Mouse (Mus musculus): ENCODE measurements at regions not wholly inside any gene's neighbourhood (a gene's known extent, or its start where the extent isn't known, plus 50 kb on each side); places are given as distances from the start of the nearest gene placed in this dataset.

DNA sequence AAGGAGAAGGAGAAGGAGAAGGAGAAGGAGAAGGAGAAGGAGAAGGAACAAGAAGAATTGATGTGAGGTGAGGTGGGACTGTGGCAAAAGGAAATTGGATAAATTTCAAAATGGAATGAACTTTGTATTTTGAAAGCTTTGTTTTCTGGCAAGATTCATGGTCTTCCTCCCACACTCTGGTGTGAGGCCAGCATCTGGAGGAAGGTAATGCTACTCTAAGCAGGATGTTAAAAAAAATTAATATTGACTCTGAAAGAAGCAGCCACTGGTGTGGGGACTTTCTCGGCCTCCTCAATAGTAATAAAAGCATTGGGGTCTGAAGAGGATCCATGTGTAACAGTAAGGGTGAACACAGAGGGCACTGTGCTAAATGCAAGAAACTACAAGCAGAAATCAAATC, 59.4 kb upstream of the Cyp1b1 start:
- dilution Hi-C loops (cut with MboI; ENCODE audit: extremely low pct_ligation_motif_present, extremely low pct_unique_long_range_greater_than_20kb, low sequenced_read_pairs) (no loop called here), in situ Hi-C loops (cut with MboI; ENCODE audit: low pct_ligation_motif_present, low pct_unique_long_range_greater_than_20kb, low sequenced_read_pairs) (no loop called here)
- TF ChIP-seq CTCF (conservative IDR thresholded peaks at IDR 0.05 in 1 of 2, IDR thresholded peaks at IDR 0.05 in 1 of 2; ENCODE audit: low read depth in 2 of 2, low read length in 2 of 2) = no peak
- TF ChIP-seq BHLHE40 (IDR thresholded peaks at IDR 0.05; ENCODE audit: low read depth, low read length) = no peak
- no peak for TF ChIP-seq RCOR1 (conservative IDR thresholded peaks at IDR 0.05; ENCODE audit: low read depth, low read length)
- no peak for TF ChIP-seq JUND (conservative IDR thresholded peaks at IDR 0.05; ENCODE audit: low read depth, low read length)
- no peak for TF ChIP-seq TBP (conservative IDR thresholded peaks at IDR 0.05; ENCODE audit: low read depth, low read length)
- no peak for TF ChIP-seq HCFC1 (IDR thresholded peaks at IDR 0.05; ENCODE audit: low read depth, low read length)
- no peak for TF ChIP-seq IRF4 (IDR thresholded peaks at IDR 0.05; ENCODE audit: low read depth, low read length)
- TF ChIP-seq MAZ (IDR thresholded peaks at IDR 0.05; ENCODE audit: low read depth, low read length) = no peak
- no peak for TF ChIP-seq CHD2 (IDR thresholded peaks at IDR 0.05; ENCODE audit: low read length)
- TF ChIP-seq SMC3 (IDR thresholded peaks at IDR 0.05; ENCODE audit: low read depth, low read length) = no peak
- TF ChIP-seq SIN3A (IDR thresholded peaks at IDR 0.05; ENCODE audit: low read length) = no peak
- Histone ChIP-seq H3K27me3 (replicated peaks) (no peaks in the 10 kb centered on the region), H3K4me3 (replicated peaks in 1 of 3; ENCODE audit: low read depth in 2 of 3, low read length in 2 of 3, poor library complexity in 1 of 3) (no peak overlapping the region), H3K4me1 (ENCODE audit: control insufficient read depth in 1 of 2, insufficient read depth in 2 of 2) (peaks cover 0 to 3% of the 10 kb centered on the region in 2 experiments; a peak in 1 of 4 replicates), H3K36me3 (replicated peaks in 1 of 2; ENCODE audit: control insufficient read depth in 1 of 2, insufficient read depth in 1 of 2, low read length in 1 of 2) (no peaks in the 10 kb centered on the region), H3K27ac (ENCODE audit: insufficient read depth, low read depth) (no peak overlapping the region), H3K9ac (ENCODE audit: insufficient read depth, low read depth) (no peak overlapping the region), H3K4me2 (ENCODE audit: insufficient read depth, low read depth, poor library complexity, severe bottlenecking) (no peak overlapping the region), H3K79me2 (replicated peaks; ENCODE audit: control insufficient read depth, extremely low read depth, insufficient read depth, poor library complexity, severe bottlenecking) (no peaks in the 10 kb centered on the region), H3K9me3 (replicated peaks; ENCODE audit: low read length) (no peaks in the 10 kb centered on the region)
- DNase-seq (ENCODE audit: extremely low read depth) = no peak

DNA sequence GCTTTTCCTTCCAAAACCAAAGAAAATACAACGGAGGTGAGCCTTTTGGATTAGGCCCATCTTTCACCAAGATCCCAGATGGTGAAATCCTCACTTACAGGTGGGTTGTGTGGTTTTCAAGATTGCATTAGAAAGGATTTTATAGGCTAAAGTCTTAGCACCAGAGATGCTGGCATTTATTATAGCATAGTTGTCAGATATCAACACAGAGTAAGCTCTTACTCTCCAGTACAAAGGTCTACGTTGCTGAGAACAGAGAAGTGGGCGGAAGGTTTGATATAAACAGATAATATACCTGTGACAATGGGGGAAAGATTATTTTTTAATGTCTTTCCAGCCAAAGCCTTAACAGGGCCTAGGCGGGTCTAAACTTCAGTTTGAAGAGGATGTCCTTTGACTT, 57.4 kb upstream of the Cyp1b1 start:
- H3K4me3 ChIP-seq (replicated peaks in 1 of 3; ENCODE audit: low read depth in 2 of 3, low read length in 2 of 3, poor library complexity in 1 of 3) = no peak overlapping the region
- TF ChIP-seq GABPA (IDR thresholded peaks at IDR 0.05; ENCODE audit: insufficient replicate concordance, low read depth, low read length) = no peak
- no peak for TF ChIP-seq MXI1 (IDR thresholded peaks at IDR 0.05; ENCODE audit: low read depth, low read length)
- TF ChIP-seq RAD21 (IDR thresholded peaks at IDR 0.05; ENCODE audit: low read depth, low read length) = no peak
- no peak for TF ChIP-seq RCOR1 (conservative IDR thresholded peaks at IDR 0.05; ENCODE audit: low read depth, low read length)
- no peak for TF ChIP-seq E2F4 (IDR thresholded peaks at IDR 0.05; ENCODE audit: insufficient replicate concordance, low read depth, low read length)
- TF ChIP-seq HCFC1 (IDR thresholded peaks at IDR 0.05; ENCODE audit: low read depth, low read length) = no peak
- TF ChIP-seq ZNF384 (IDR thresholded peaks at IDR 0.05; ENCODE audit: low read depth, low read length) = no peak
- no peak for TF ChIP-seq TCF12 (IDR thresholded peaks at IDR 0.05; ENCODE audit: low read depth, low read length)
- no peak for TF ChIP-seq SMC3 (IDR thresholded peaks at IDR 0.05; ENCODE audit: low read depth, low read length)
- no peak for TF ChIP-seq CHD2 (IDR thresholded peaks at IDR 0.05; ENCODE audit: low read length)
- TF ChIP-seq IRF4 (IDR thresholded peaks at IDR 0.05; ENCODE audit: low read depth, low read length) = no peak
- no peak for TF ChIP-seq ELF1 (IDR thresholded peaks at IDR 0.05; ENCODE audit: low read depth, low read length)
- TF ChIP-seq UBTF (IDR thresholded peaks at IDR 0.05; ENCODE audit: low read depth, low read length) = no peak
- TF ChIP-seq USF2 (conservative IDR thresholded peaks at IDR 0.05; ENCODE audit: low read depth, low read length) = no peak
- TF ChIP-seq POLR2A (IDR thresholded peaks at IDR 0.05; ENCODE audit: low read depth, low read length) = no peak
- no peak for TF ChIP-seq PAX5 (IDR thresholded peaks at IDR 0.05; ENCODE audit: low read length)
- TF ChIP-seq MAZ (IDR thresholded peaks at IDR 0.05; ENCODE audit: low read depth, low read length) = no peak
- TF ChIP-seq EP300 (IDR thresholded peaks at IDR 0.05; ENCODE audit: low read length) = no peak
- TF ChIP-seq JUN (IDR thresholded peaks at IDR 0.05; ENCODE audit: insufficient read depth, low read depth, low read length) = no peak
- no peak for DNase-seq (ENCODE audit: extremely low read depth)
- no peaks in the 10 kb centered on the region for H3K27me3 ChIP-seq (replicated peaks)
- in situ Hi-C loops (cut with MboI; ENCODE audit: low pct_ligation_motif_present, low pct_unique_long_range_greater_than_20kb, low sequenced_read_pairs) (no loop called here), dilution Hi-C loops (cut with MboI; ENCODE audit: extremely low pct_ligation_motif_present, extremely low pct_unique_long_range_greater_than_20kb, low sequenced_read_pairs) (no loop called here)
- no peak overlapping the region for H3K27ac ChIP-seq (ENCODE audit: insufficient read depth, low read depth)
- H3K4me1 ChIP-seq (ENCODE audit: control insufficient read depth in 1 of 2, insufficient read depth in 2 of 2) = peaks cover 0 to 3% of the 10 kb centered on the region in 2 experiments; a peak in 1 of 4 replicates
- H3K9ac ChIP-seq (ENCODE audit: insufficient read depth, low read depth) = no peak overlapping the region
- no peak overlapping the region for H3K4me2 ChIP-seq (ENCODE audit: insufficient read depth, low read depth, poor library complexity, severe bottlenecking)
- H3K79me2 ChIP-seq (replicated peaks; ENCODE audit: control insufficient read depth, extremely low read depth, insufficient read depth, poor library complexity, severe bottlenecking) = no peaks in the 10 kb centered on the region
- no peaks in the 10 kb centered on the region for H3K36me3 ChIP-seq (replicated peaks in 1 of 2; ENCODE audit: control insufficient read depth in 1 of 2, insufficient read depth in 1 of 2, low read length in 1 of 2)
- no peaks in the 10 kb centered on the region for H3K9me3 ChIP-seq (replicated peaks; ENCODE audit: low read length)

All from CH12.LX (cell line).